Comparison of ENCODE assay signal across 25 mouse cellular contexts in the genomic region with DNA sequence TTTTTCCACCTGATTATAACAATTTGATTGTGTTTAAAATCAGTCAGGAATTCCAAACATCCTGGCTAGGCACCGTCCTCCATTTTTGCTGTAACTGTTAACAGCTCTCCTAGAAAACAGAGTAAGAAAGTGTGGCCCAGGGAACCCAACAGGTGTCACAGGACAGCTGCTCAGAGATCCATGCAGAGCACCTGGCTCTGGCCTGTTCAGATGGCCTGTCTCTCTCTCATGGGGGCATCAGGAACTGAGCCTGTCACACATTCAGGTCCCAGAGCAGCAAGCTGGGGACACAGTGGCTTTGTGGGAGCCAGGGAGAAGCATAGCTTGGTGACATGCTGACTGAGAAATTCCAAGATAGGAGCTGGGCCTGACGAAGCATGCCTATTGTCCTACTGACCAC. TPM values are rescaled to one million over a fixed set of nuclear protein-coding genes. Genes with fewer than 3 reads are reported as not detected.
"Had no signal": no experiment of that assay in that cellular context is flagged by ENCODE, and none has a peak within 500 bp of the region (broad histone marks: within the 10 kb centered on the region; RNA-seq: fewer than 3 reads in every experiment).

No protein-coding gene starts in this region.

- H3K27me3 ChIP-seq: hindbrain, embryonic 12.5 days; intestine, embryonic 15.5 days; limb, embryonic 12.5 days; liver, embryonic 13.5 days; liver, embryonic 15.5 days had no signal

- H3K9me3 ChIP-seq: hindbrain, embryonic 10.5 days; hindbrain, embryonic 12.5 days; intestine, embryonic 15.5 days; limb, embryonic 10.5 days; limb, embryonic 12.5 days; liver, embryonic 13.5 days; liver, embryonic 15.5 days had no signal

- H3K9ac ChIP-seq: hindbrain, embryonic 12.5 days; hindbrain, embryonic 14.5 days; intestine, embryonic 15.5 days; limb, embryonic 12.5 days; liver, embryonic 13.5 days; liver, embryonic 15.5 days; liver, postnatal 0 days had no signal

- H3K27ac ChIP-seq: gastrocnemius, adult 2 months; hindbrain, embryonic 10.5 days; hindbrain, embryonic 12.5 days; hindbrain, embryonic 14.5 days; intestine, embryonic 15.5 days; layer of hippocampus, adult 2 months; left cerebral cortex, adult 2 months; limb, embryonic 10.5 days; limb, embryonic 12.5 days; liver, embryonic 13.5 days; liver, embryonic 15.5 days had no signal

- DNase-seq: gastrocnemius, adult 2 months; gastrocnemius, postnatal 10 days; gastrocnemius, postnatal 25 days; heart, postnatal 4 days; kidney, adult 2 months; kidney, adult 9 months; kidney, postnatal 10 days; kidney, postnatal 4 days; liver; liver, embryonic 13.5 days; liver, postnatal 0 days had no signal

- H3K4me2 ChIP-seq: hindbrain, embryonic 12.5 days; hindbrain, embryonic 14.5 days; intestine, embryonic 15.5 days; limb, embryonic 12.5 days; liver, embryonic 11.5 days; liver, embryonic 13.5 days; liver, embryonic 15.5 days had no signal

- ATAC-seq: hindbrain, embryonic 16.5 days; inflammation-experienced regulatory T-cells, adult 6 months; intestine, embryonic 15.5 days; intestine, postnatal 0 days; liver, postnatal 0 days had no signal

- H3K4me3 ChIP-seq: gastrocnemius, adult 2 months; hindbrain, embryonic 10.5 days; hindbrain, embryonic 12.5 days; intestine, embryonic 15.5 days; layer of hippocampus, adult 2 months; left cerebral cortex, adult 2 months; limb, embryonic 10.5 days; limb, embryonic 12.5 days; liver, embryonic 13.5 days; liver, embryonic 15.5 days had no signal

- H3K36me3 ChIP-seq: hindbrain, embryonic 10.5 days; hindbrain, embryonic 12.5 days; intestine, embryonic 15.5 days; limb, embryonic 10.5 days; limb, embryonic 12.5 days; liver, embryonic 13.5 days; liver, embryonic 15.5 days had no signal

RNA-seq across cellular contexts. Expression of a gene that starts 35.3 kb away (rescaled TPM):
- total RNA-seq: granulocyte monocyte progenitor cell, adult 5-6 weeks had no signal
- polyA plus RNA-seq: inflammation-experienced regulatory T-cells, adult 6 months had no signal
